ENCODE assay signal across 2 mouse cellular contexts in the genomic region with DNA sequence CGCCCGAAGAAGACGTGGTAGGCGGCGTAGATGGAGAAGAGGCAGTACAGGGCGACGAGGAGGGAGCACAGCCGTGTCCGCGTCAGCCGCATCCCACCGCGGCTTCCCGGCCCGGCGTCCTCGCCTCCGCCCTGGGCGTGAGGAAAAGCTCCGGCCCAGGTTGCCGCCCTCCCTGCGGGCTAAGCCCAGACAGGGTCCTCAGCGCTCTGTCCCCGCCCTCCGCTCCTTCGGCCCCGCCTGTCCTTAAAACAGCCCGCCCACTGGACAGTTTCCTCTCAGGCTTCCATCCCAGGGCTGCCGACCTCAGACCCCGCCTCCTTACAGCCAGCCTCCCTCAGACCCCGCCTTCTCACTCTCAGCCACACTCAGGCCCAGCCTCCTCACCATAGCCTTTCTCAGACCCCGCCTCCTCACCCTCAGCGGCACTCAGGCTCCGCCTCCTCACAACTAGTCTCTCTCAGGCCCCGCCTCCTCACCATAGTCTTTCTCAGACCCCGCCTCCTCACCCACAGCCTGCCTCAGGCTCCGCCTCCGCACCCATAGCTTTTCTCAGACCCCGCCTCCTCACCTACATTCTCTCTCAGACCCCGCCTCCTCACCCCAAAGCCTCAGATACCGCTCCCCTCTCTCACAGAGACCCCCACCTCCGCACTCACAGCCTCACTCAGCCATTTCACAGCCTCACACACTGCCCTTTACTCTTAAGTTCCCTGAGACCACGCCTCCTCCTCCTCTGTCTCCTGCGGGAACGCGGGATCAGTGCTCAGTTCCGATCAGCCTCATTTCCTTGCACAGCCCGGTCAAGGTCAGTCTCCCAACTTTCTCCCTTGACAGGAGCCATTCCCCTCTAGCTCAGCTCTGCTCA.
TF ChIP-seq lines count a peak whose summit lies in the region.

A gene (minus strand): TSS at position 392 of the 865 bp plus-strand sequence.

TF ChIP-seq in C2C12, 6 proteins besides CTCF, POLR2A, EP300 and RAD21 (continued from another document):
- TF ChIP-seq MAX (IDR thresholded peaks at IDR 0.05): no peak

TF ChIP-seq in myocyte, 11 proteins besides CTCF, POLR2A, EP300 and RAD21 (continued from another document):
- peak; percentile 93 for TF ChIP-seq POLR2AphosphoS2 (IDR thresholded peaks at IDR 0.05; ENCODE audit: insufficient read length, low read depth)
- peak; percentile 13 for TF ChIP-seq REST (IDR thresholded peaks at IDR 0.05; ENCODE audit: insufficient read depth, insufficient read length)
- peak in 1 of 3 experiments; percentile 31 for TF ChIP-seq MYOD1 (IDR thresholded peaks at IDR 0.05; ENCODE audit: control insufficient read depth in 1 of 3, insufficient read length in 2 of 3, low read depth in 2 of 3)
- TF ChIP-seq MAX (IDR thresholded peaks at IDR 0.05; ENCODE audit: low read depth): no peak
- TF ChIP-seq TCF12 (IDR thresholded peaks at IDR 0.05; ENCODE audit: insufficient read depth, poor library complexity, severe bottlenecking): no peak
- no peak for TF ChIP-seq CEBPB (IDR thresholded peaks at IDR 0.05; ENCODE audit: insufficient read depth, poor library complexity, severe bottlenecking)
TF ChIP-seq in myocyte: peak in this region for 5.
